Mouse (Mus musculus): ENCODE data around the gene Raet1d. TPM values are rescaled to one million over a fixed set of nuclear protein-coding genes. Genes with fewer than 3 reads are reported as not detected.
"Not testable (repeated sequence)": the region's sequence is repeated elsewhere in the genome, so short reads cannot be mapped to it uniquely, and the experiment has no call there.

Gene Raet1d
- polyA plus RNA-seq, 1 experiment from 2014 or later = 27.0 TPM

- H3K4me3 ChIP-seq; H3K27me3 ChIP-seq; H3K4me2 ChIP-seq (replicated peaks); H3K36me3 ChIP-seq; H3K9me3 ChIP-seq; H3K27ac ChIP-seq; ATAC-seq (ENCODE audit: low FRiP score, low read depth); H3K4me1 ChIP-seq; H3K9ac ChIP-seq: not testable (repeated sequence)
- 89% methylated on average over 4 of the region's 5 CpGs for WGBS
These were observed 31.3 kb downstream of the Raet1d start for GRCm38 (mm10) chr10:22391616-22392015.

- WGBS = no CpG with 5 or more reads among the region's 2 CpGs
- ATAC-seq (ENCODE audit: low FRiP score, low read depth) = peak; percentile 61; the same call in 1 of the 2 replicates
These were observed 32.9 kb downstream of the Raet1d start for GRCm38 (mm10) chr10:22393028-22393824.

GRCm38 (mm10) chr10:22396680-22397079, 36.3 kb downstream of the Raet1d start:
- H3K4me3 ChIP-seq; H3K9me3 ChIP-seq; H3K4me2 ChIP-seq (replicated peaks); H3K9ac ChIP-seq; ATAC-seq (ENCODE audit: low FRiP score, low read depth); H3K27me3 ChIP-seq; H3K36me3 ChIP-seq; H3K4me1 ChIP-seq; H3K27ac ChIP-seq: not testable (repeated sequence)
- WGBS = 33% methylated on average over 1 of the region's 1 CpGs

More at GRCm38 (mm10) chr10:22393028-22393824, 32.9 kb downstream of the Raet1d start:
- not testable (repeated sequence) for H3K9ac ChIP-seq; H3K36me3 ChIP-seq; H3K27me3 ChIP-seq; H3K9me3 ChIP-seq; H3K4me2 ChIP-seq (replicated peaks); H3K4me1 ChIP-seq; H3K4me3 ChIP-seq; H3K27ac ChIP-seq

GRCm38 (mm10) chr10:22402225-22402917, 42.0 kb downstream of the Raet1d start:
- not testable (repeated sequence) for H3K4me2 ChIP-seq (replicated peaks); H3K27ac ChIP-seq; H3K4me3 ChIP-seq; H3K9ac ChIP-seq; H3K4me1 ChIP-seq; H3K27me3 ChIP-seq; H3K9me3 ChIP-seq; H3K36me3 ChIP-seq
- peak; percentile 77 for ATAC-seq (ENCODE audit: low FRiP score, low read depth)
- WGBS = 4% methylated on average over 9 of the region's 11 CpGs

GRCm38 (mm10) chr10:22413702-22414494, 53.5 kb downstream of the Raet1d start:
- H3K9ac ChIP-seq; H3K4me2 ChIP-seq (replicated peaks); H3K4me1 ChIP-seq; H3K36me3 ChIP-seq; H3K27ac ChIP-seq; H3K4me3 ChIP-seq; H3K9me3 ChIP-seq; H3K27me3 ChIP-seq: not testable (repeated sequence)
- 14% methylated on average over 2 of the region's 8 CpGs for WGBS
- peak; percentile 32; the same call in 1 of the 2 replicates for ATAC-seq (ENCODE audit: low FRiP score, low read depth)

Other genes starting within 250 kb of the Raet1d start
- 18.1 and 18.9 TPM in 2 replicates for gene E030030I06Rik, start 211.3 kb upstream of the Raet1d start, polyA plus RNA-seq (2015; fragmentation: Nextera tagmentation; extraction: Ambion mirVana)
- 12.0 and 13.0 TPM in 2 replicates for gene Raet1e, start 202.0 kb upstream of the Raet1d start, polyA plus RNA-seq (2015; fragmentation: Nextera tagmentation; extraction: Ambion mirVana)
- 0.62 and 0.70 TPM in 2 replicates for gene H60b, start 202.0 kb upstream of the Raet1d start, polyA plus RNA-seq (2015; fragmentation: Nextera tagmentation; extraction: Ambion mirVana)